Mouse (Mus musculus) stomach, embryonic 14.5 days (tissue): ENCODE data around the gene Nrm. TPM values are rescaled to one million over a fixed set of nuclear protein-coding genes. Genes with fewer than 3 reads are reported as not detected.

Experiments used
- ATAC-seq: fragments of 200-750 bp; cut with Nextera tagmentation; 2 replicates; pipeline ENCODE4 v1.8.0; 2017; ENCODE audit warnings: low read depth, moderate TSS enrichment; ENCODE audit not compliant: insufficient number of reproducible peaks, insufficient read depth, low FRiP score
- H3K27ac ChIP-seq: fragments of 300-500 bp; sonication (generic); 2 replicates; pipeline ENCODE4 v1.5.1; 2014; ENCODE audit warnings: mild to moderate bottlenecking, low read length, moderate library complexity, mixed read lengths
- H3K27me3 ChIP-seq: fragments of 300-500 bp; sonication (generic); 2 replicates; pipeline ENCODE4 v1.6.1; 2014; ENCODE audit warnings: low read length, control low read depth, mixed read lengths; ENCODE audit not compliant: control insufficient read depth, insufficient read depth
- H3K36me3 ChIP-seq: fragments of 300-500 bp; sonication (generic); 2 replicates; pipeline ENCODE4 v1.6.1; 2014; ENCODE audit warnings: mild to moderate bottlenecking, control low read depth, low read length, moderate library complexity, mixed read lengths; ENCODE audit not compliant: control insufficient read depth, insufficient read depth
- H3K4me1 ChIP-seq: fragments of 300-500 bp; sonication (generic); 2 replicates; pipeline ENCODE4 v1.6.1; 2014; ENCODE audit warnings: low read length, control low read depth, mixed read lengths; ENCODE audit not compliant: control insufficient read depth, insufficient read depth
- H3K4me2 ChIP-seq: fragments of 300-500 bp; sonication (generic); replicated peaks from 2 replicates; pipeline ENCODE4 v1.6.1; 2014; ENCODE audit warnings: low read depth, low read length, control low read depth
- H3K4me3 ChIP-seq: fragments of 300-500 bp; sonication (generic); 2 replicates; pipeline ENCODE4 v1.5.1; 2014; ENCODE audit warnings: low read depth, low read length, control low read depth
- H3K9ac ChIP-seq: fragments of 300-500 bp; sonication (generic); replicated peaks from 2 replicates; pipeline ENCODE4 v1.6.1; 2014; ENCODE audit warnings: low read depth, mild to moderate bottlenecking, control low read depth, low read length, moderate library complexity, mixed read lengths
- H3K9me3 ChIP-seq: fragments of 300-500 bp; sonication (generic); 2 replicates; pipeline ENCODE4 v1.6.1; 2016; ENCODE audit warnings: low read depth, low read length, control low read depth; ENCODE audit not compliant: control insufficient read depth
- WGBS: fragments of 180-500 bp; shearing (Covaris S2); extraction: QIAGEN DNeasy Blood & Tissue Kit; methylation state at CpG from one replicate; pipeline ENCODE4 v1.1.7; 2014; 5-methylcytosine and 5-hydroxymethylcytosine counted together
- polyA plus RNA-seq: library from polyadenylated mRNA; unstranded; fragments of >200 nt; fragmentation: Nextera tagmentation; extraction: Ambion mirVana; gene quantifications from 2 replicates; pipeline ENCODE4 v1.2.1, GENCODE M21; 2014

The Nrm gene
- polyA plus RNA-seq = 65.3 and 67.1 TPM in 2 replicates

DNA sequence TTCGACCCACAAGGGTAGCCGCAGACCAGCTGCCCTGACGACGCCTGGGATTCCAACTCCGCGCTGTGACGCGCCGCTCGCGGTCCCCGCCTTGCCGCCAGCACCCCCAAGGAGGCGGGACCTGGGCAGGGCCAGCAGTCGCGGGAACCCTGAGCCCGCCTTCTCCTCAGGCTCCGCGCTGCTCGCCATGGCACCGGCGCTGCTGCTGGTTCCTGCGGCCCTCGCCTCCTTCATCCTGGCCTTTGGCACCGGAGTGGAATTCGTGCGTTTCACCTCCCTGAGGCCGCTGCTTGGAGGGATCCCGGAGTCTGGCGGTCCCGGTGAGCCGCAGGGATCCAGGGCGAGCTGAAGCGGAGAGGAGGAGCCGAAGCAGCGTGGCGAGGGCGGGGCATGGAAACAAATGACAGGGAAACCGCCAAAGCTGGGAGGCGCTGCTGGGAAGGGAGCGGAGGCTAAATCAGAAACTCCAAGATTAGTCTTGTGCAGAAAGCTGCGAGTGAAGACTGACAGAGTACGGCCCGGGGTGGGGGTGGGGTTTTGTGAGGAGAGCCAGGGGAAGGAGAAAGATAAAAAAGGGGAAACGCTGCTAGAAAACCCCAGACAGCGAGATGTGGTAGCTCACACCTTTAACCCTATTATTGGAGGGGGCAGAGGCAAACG, at the start of gene Nrm:
Nrm (plus strand) TSS at position 121 of the 660 bp plus-strand sequence.
- Histone ChIP-seq H3K4me2 (peak within 1 kb of the TSS; percentile 63), H3K36me3 (peaks cover 12% of the 10 kb centered on the region), H3K4me1 (peaks cover 11% of the 10 kb centered on the region; the same call in 1 of the 2 replicates), H3K4me3 (peak within 1 kb of the TSS; percentile 72), H3K9me3 (no peaks in the 10 kb centered on the region), H3K27me3 (no peaks in the 10 kb centered on the region), H3K9ac (peak within 1 kb of the TSS; percentile 52), H3K27ac (peak within 1 kb of the TSS; percentile 94)
- ATAC-seq = peak; percentile 87
- WGBS = under 1% methylated on average over 47 of the region's 47 CpGs

DNA sequence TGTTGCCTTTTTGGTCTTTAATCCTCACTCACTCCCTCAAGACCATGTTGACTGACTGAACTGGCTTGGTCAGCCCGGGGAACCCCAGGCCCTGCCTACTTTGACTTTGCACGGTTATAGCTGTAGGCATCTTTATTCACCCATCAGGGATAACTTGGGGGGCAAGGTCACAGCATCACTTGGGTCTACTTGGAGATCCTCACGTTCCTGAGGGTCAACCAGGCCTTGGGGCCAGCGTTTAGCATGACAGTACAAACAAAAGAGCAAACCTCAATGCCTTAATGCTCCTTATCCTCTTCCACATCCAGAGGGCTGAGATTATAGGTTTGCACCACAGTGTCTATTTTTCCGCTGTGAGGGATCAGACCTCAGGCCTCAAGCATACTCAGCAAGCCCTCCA, 48.8 kb upstream of the Nrm start:
- no peaks in the 10 kb centered on the region for H3K36me3 ChIP-seq
- no peak overlapping the region for H3K4me2 ChIP-seq
- H3K4me3 ChIP-seq = no peak overlapping the region
- peaks cover 25% of the 10 kb centered on the region; the same call in 1 of the 2 replicates for H3K4me1 ChIP-seq
- 74% methylated on average over 5 of the region's 5 CpGs for WGBS
- ATAC-seq = no peak
- H3K27me3 ChIP-seq = no peaks in the 10 kb centered on the region
- H3K27ac ChIP-seq = peak overlapping the region; percentile 46; the same call in 1 of the 2 replicates
- H3K9me3 ChIP-seq = no peaks in the 10 kb centered on the region
- no peak overlapping the region for H3K9ac ChIP-seq

DNA sequence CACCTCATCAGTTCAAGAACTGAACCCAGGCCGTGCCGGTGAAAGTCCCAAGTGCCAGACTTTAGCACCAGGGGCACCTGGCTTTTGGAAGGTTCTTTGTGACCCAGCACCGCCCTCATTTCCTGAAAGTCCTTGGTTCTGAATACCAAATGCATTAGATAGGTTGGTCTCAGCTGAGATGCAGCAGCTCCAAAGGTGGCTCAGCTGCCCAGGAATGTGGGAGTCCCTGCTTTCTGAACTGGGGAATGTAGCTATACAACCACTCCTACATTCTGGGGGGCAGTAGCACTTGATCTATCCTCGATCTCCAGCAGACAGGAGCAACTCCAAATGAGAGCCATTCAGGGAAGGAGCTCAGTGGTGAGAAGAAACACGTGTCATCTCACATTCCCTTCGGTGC, 48.4 kb upstream of the Nrm start:
- Histone ChIP-seq H3K27ac (peak overlapping the region; percentile 46; the same call in 1 of the 2 replicates), H3K36me3 (no peaks in the 10 kb centered on the region), H3K4me3 (no peak overlapping the region), H3K4me1 (peaks cover 25% of the 10 kb centered on the region; the same call in 1 of the 2 replicates), H3K4me2 (no peak overlapping the region), H3K27me3 (no peaks in the 10 kb centered on the region), H3K9me3 (no peaks in the 10 kb centered on the region), H3K9ac (no peak overlapping the region)
- ATAC-seq = 0 out of 2 replicates have a peak, but pooled peaks have one; percentile 5
- 50% methylated on average over 6 of the region's 6 CpGs for WGBS

DNA sequence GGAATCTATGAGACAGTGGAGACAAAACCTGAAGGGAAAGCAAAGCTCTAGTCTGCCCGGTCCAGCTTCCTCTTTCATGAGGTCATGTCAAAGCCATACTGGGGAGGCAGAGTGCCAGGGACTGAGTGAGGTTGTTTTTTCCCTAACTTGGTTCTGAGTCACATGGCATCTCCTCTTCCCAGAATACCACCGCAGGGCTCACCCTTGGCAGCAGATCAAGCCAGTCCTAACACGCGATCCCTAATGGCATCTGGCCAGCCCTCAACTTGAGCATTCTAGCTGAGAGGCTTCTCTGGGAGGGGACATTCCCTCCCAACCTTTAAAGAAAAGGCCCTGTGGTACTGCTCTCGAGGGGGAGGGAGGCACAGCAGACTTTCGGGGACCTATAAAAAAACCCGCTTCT, 47.9 kb upstream of the Nrm start:
- H3K36me3 ChIP-seq = no peaks in the 10 kb centered on the region
- no peaks in the 10 kb centered on the region for H3K27me3 ChIP-seq
- H3K4me3 ChIP-seq = no peak overlapping the region
- H3K9ac ChIP-seq = no peak overlapping the region
- peaks cover 25% of the 10 kb centered on the region; the same call in 1 of the 2 replicates for H3K4me1 ChIP-seq
- peak overlapping the region; percentile 46; the same call in 1 of the 2 replicates for H3K27ac ChIP-seq
- H3K9me3 ChIP-seq = no peaks in the 10 kb centered on the region
- no peak overlapping the region for H3K4me2 ChIP-seq
- WGBS = 40% methylated on average over 7 of the region's 7 CpGs
- ATAC-seq = peak; percentile 72; the same call in 1 of the 2 replicates

DNA sequence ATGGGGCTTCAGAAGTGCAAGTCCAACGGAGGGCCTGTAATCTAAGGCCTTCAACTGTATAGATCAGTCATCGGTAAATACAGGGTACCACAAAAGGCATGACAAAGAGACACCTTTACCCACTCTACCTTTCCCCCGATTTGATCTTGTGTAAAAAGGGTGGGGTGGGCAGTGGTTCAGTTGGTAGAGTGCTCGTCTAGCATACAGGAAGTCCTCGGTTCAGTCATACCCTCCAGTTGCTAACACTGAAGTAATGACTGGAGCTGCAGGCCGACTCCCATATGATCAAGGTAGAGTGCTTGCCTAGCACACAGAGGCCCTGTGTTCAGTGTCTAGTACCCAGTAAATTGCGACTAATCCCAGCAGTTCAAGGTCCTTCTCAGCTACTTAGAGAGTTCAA, 47.5 kb upstream of the Nrm start:
- Histone ChIP-seq H3K4me3 (no peak overlapping the region), H3K4me2 (no peak overlapping the region), H3K9ac (no peak overlapping the region), H3K27ac (peak overlapping the region; percentile 46; the same call in 1 of the 2 replicates), H3K27me3 (no peaks in the 10 kb centered on the region), H3K4me1 (peaks cover 25% of the 10 kb centered on the region; the same call in 1 of the 2 replicates), H3K9me3 (no peaks in the 10 kb centered on the region), H3K36me3 (no peaks in the 10 kb centered on the region)
- peak; percentile 33; the same call in 1 of the 2 replicates for ATAC-seq
- 66% methylated on average over 7 of the region's 7 CpGs for WGBS

DNA sequence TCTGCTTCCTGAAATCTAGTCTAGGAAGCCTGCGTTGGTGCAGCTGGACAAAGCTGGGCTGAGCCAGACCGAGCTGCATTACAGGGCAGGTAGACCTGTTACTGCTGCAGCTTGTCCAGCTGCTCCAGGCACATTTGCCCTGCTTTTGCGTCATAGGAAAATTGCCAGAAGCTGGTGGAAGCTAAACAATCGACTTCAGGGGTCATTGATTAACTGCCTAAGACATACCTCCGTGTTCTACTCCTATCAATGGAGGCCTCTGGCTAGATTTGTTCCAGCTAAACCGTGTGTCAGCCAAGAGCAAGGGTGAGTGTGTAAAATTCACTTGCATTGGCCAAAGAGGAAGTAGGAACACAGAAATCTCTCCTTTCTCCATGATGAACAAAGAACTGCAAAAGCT, 46.4 kb upstream of the Nrm start:
- Histone ChIP-seq H3K4me3 (no peak overlapping the region), H3K4me2 (no peak overlapping the region), H3K27ac (peak overlapping the region; percentile 63; the same call in 1 of the 2 replicates), H3K36me3 (no peaks in the 10 kb centered on the region), H3K9ac (0 out of 2 replicates have a peak overlapping the region, but pooled peaks have one; percentile 10), H3K9me3 (no peaks in the 10 kb centered on the region), H3K4me1 (peaks cover 25% of the 10 kb centered on the region; the same call in 1 of the 2 replicates), H3K27me3 (no peaks in the 10 kb centered on the region)
- WGBS = 28% methylated on average over 6 of the region's 6 CpGs
- no peak for ATAC-seq

DNA sequence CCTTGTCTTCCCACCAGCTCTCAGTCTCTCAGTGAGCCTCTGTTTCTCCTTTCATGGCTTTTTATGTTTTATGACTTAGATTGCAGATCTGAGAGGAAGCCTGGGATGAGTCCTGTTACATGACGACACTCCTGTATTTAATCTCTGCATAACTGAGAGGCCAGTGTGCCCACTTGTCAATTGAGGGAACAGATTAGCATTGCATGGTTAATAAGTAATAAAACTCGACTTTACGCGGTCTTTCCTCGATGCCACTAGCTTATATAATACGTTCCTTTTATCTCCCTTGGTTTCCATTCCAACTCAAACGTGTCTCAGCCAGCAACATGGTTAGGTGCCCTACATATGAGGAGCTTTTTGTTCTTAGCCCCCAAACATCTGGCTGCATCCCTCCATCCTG, 45.3 kb upstream of the Nrm start:
- WGBS = 59% methylated on average over 7 of the region's 7 CpGs
- no peak overlapping the region for H3K9ac ChIP-seq
- H3K9me3 ChIP-seq = no peaks in the 10 kb centered on the region
- no peaks in the 10 kb centered on the region for H3K27me3 ChIP-seq
- H3K27ac ChIP-seq = no peak overlapping the region
- H3K36me3 ChIP-seq = no peaks in the 10 kb centered on the region
- H3K4me3 ChIP-seq = no peak overlapping the region
- peaks cover 28% of the 10 kb centered on the region; the same call in 1 of the 2 replicates for H3K4me1 ChIP-seq
- no peak overlapping the region for H3K4me2 ChIP-seq
- ATAC-seq = no peak

DNA sequence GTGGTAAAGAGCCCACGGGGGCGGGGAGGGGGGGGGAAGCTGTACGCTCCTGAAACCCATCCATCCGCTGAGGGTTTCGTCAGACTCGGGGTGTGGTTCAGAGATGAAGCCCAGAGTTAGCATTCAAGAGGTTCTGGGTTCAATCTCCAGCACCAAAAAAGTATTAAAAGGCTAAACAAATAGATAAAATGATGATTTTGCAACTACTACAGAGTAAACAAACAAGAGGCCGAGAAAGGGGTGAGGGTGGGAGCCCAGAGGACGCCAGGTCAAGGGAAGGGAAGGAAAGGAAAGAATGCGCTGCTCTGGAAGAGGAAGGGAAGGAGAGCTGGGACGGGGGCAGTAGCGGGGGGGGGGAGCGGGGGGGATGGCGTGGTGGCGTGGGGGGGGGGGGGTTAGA, 44.4 kb upstream of the Nrm start:
- Histone ChIP-seq H3K4me3 (no peak overlapping the region), H3K36me3 (no peaks in the 10 kb centered on the region), H3K9ac (no peak overlapping the region), H3K9me3 (no peaks in the 10 kb centered on the region), H3K4me2 (no peak overlapping the region), H3K4me1 (peaks cover 30% of the 10 kb centered on the region; the same call in 1 of the 2 replicates), H3K27me3 (no peaks in the 10 kb centered on the region), H3K27ac (no peak overlapping the region)
- no peak for ATAC-seq
- WGBS = 32% methylated on average over 13 of the region's 14 CpGs
